In genomic region chr7:98694046-98694445, GRCm38 (mm10) we compare ENCODE assay signal across 11 mouse cellular contexts. TPM values are rescaled to one million over a fixed set of nuclear protein-coding genes. Genes with fewer than 3 reads are reported as not detected.
DNase-seq lines count a peak whose midpoint lies in the region; ATAC-seq lines count a peak whose summit lies in the region.
"Had no signal": no experiment of that assay in that cellular context is flagged by ENCODE, and none has a peak within 500 bp of the region (broad histone marks: within the 10 kb centered on the region; RNA-seq: fewer than 3 reads in every experiment).

No protein-coding gene starts in this region.

- H3K27me3 ChIP-seq in megakaryocyte, embryonic 14.5 days (replicated peaks): no peaks in the 10 kb centered on the region
- no peaks in the 10 kb centered on the region for H3K27me3 ChIP-seq in hindbrain, embryonic 13.5 days
- H3K27me3 ChIP-seq: heart, embryonic 15.5 days had no signal

- DNase-seq in frontal cortex, adult 2 months (ENCODE audit: extremely low spot score in 1 of 2, low spot score in 1 of 2): peak; percentile 21 to 63
- DNase-seq in frontal cortex, postnatal 14 days (ENCODE audit: low spot score in 2 of 2): no peak
- peak; percentile 32 to 51 for DNase-seq in right cerebral cortex, adult 2 months (ENCODE audit: low spot score in 2 of 2)
- DNase-seq in right cerebral cortex, postnatal 14 days: no peak
- peak; percentile 75 for DNase-seq in thymus, postnatal 25 days
- no peak for DNase-seq in cerebellum, adult 9-10 months

- H3K27ac ChIP-seq in hindbrain, embryonic 13.5 days: no peak overlapping the region
- H3K27ac ChIP-seq: heart, embryonic 15.5 days; macrophage had no signal

- H3K4me3 ChIP-seq in megakaryocyte, embryonic 14.5 days (replicated peaks): peak overlapping the region; percentile 31
- no peak overlapping the region for H3K4me3 ChIP-seq in hindbrain, embryonic 13.5 days
- H3K4me3 ChIP-seq: erythroblast, embryonic 14.5 days; heart, embryonic 15.5 days had no signal

- H3K4me2 ChIP-seq in hindbrain, embryonic 13.5 days: no peak overlapping the region
- H3K4me2 ChIP-seq: heart, embryonic 15.5 days had no signal

- 87% methylated on average over 5 of the region's 5 CpGs for WGBS in hindbrain, embryonic 13.5 days

- H3K9me3 ChIP-seq in megakaryocyte, embryonic 14.5 days: no peaks in the 10 kb centered on the region
- no peaks in the 10 kb centered on the region for H3K9me3 ChIP-seq in hindbrain, embryonic 13.5 days
- H3K9me3 ChIP-seq: heart, embryonic 15.5 days had no signal

- ATAC-seq in hindbrain, embryonic 13.5 days (ENCODE audit: low FRiP score): no peak

- H3K36me3 ChIP-seq in megakaryocyte, embryonic 14.5 days (replicated peaks; ENCODE audit: low read length): no peaks in the 10 kb centered on the region
- no peaks in the 10 kb centered on the region for H3K36me3 ChIP-seq in hindbrain, embryonic 13.5 days
- H3K36me3 ChIP-seq: heart, embryonic 15.5 days had no signal

- H3K4me1 ChIP-seq in megakaryocyte, embryonic 14.5 days: peaks cover 30% of the 10 kb centered on the region
- H3K4me1 ChIP-seq in hindbrain, embryonic 13.5 days (replicated peaks): 0 out of 2 replicates have a peak, but pooled peaks cover 3% of the 10 kb centered on the region

- no peak overlapping the region for H3K9ac ChIP-seq in hindbrain, embryonic 13.5 days
- H3K9ac ChIP-seq: heart, embryonic 15.5 days had no signal

RNA-seq across cellular contexts. Expression of gene Thap12, which starts 8.9 kb away (rescaled TPM):
- polyA plus RNA-seq in frontal cortex, adult 2 months (2012; rRNA removed): 43.7 and 45.4 TPM in 2 replicates
- polyA plus RNA-seq in megakaryocyte, embryonic 14.5 days (2012; ENCODE audit: insufficient read depth, low replicate concordance): 2.0 and 11.5 TPM in 2 replicates
- polyA plus RNA-seq in hindbrain, embryonic 13.5 days (2015; fragmentation: Nextera tagmentation; extraction: Ambion mirVana): 45.9 and 49.4 TPM in 2 replicates

RNA-seq across cellular contexts. Expression of gene Emsy, which starts 37.5 kb away (rescaled TPM):
- 52.1 and 55.5 TPM in 2 replicates for polyA plus RNA-seq in frontal cortex, adult 2 months (2012; rRNA removed)
- polyA plus RNA-seq in megakaryocyte, embryonic 14.5 days (2012; ENCODE audit: insufficient read depth, low replicate concordance): 2.4 and 2.9 TPM in 2 replicates
- 35.0 and 36.2 TPM in 2 replicates for polyA plus RNA-seq in hindbrain, embryonic 13.5 days (2015; fragmentation: Nextera tagmentation; extraction: Ambion mirVana)

Comparison
In these comparisons a context has a peak if more than half of its experiments do, and no peak if none do; other contexts are left out.
1. DNase-seq: peak in frontal cortex, adult 2 months (2 of 2), right cerebral cortex, adult 2 months (2 of 2) and thymus, postnatal 25 days (single experiment); none in frontal cortex, postnatal 14 days (0 of 2), right cerebral cortex, postnatal 14 days (single experiment) and cerebellum, adult 9-10 months (single experiment).